Mouse (Mus musculus) olfactory bulb, adult 2 months (tissue): Measurements from ENCODE around the gene Tnfrsf1a. TPM values are rescaled to one million over a fixed set of nuclear protein-coding genes. Genes with fewer than 3 reads are reported as not detected.

ENCODE experiments used
- H3K27ac ChIP-seq: fragments of 200-500 bp; 2 replicates; pipeline ENCODE4 v1.5.1; 2012; ENCODE audit warnings: low read depth, low read length; ENCODE audit not compliant: insufficient read depth
- H3K4me1 ChIP-seq: fragments of 200-500 bp; 2 replicates; pipeline ENCODE4 v1.6.1; 2012; ENCODE audit warnings: low read length; ENCODE audit not compliant: control insufficient read depth, insufficient read depth
- H3K4me3 ChIP-seq: fragments of 200-500 bp; 2 replicates; pipeline ENCODE4 v1.5.1; 2012; ENCODE audit warnings: mild to moderate bottlenecking, low read depth, low read length, moderate library complexity; ENCODE audit not compliant: insufficient read depth
- CTCF ChIP-seq: fragments of 200-500 bp; IDR thresholded peaks from 2 replicates; pipeline ENCODE4 v1.5.1; 2012; ENCODE audit warnings: low read depth, mild to moderate bottlenecking, low read length, moderate library complexity; ENCODE audit not compliant: insufficient read depth
- POLR2A ChIP-seq: fragments of 200-500 bp; IDR thresholded peaks from 2 replicates; pipeline ENCODE4 v1.6.1; 2012; ENCODE audit warnings: mild to moderate bottlenecking, low read depth, low read length, moderate library complexity; ENCODE audit not compliant: insufficient read depth
- WGBS: fragments of 180-500 bp; shearing (Covaris S2); methylation state at CpG from one replicate; pipeline ENCODE4 v1.1.7; 2018; 5-methylcytosine and 5-hydroxymethylcytosine counted together
- polyA plus RNA-seq: library from polyadenylated mRNA; stranded (reverse); fragments of >200 nt; gene quantifications from 2 replicates; pipeline ENCODE4 v1.2.4, GENCODE M21; 2012; ENCODE audit warnings: low replicate concordance; ENCODE audit not compliant: missing spikeins, insufficient read depth, insufficient read length

Gene Tnfrsf1a
- polyA plus RNA-seq, 1 experiment, result not detected

GRCm38 (mm10) chr6:125411661-125412060 is 62.5 kb downstream of the Tnfrsf1a start:
- no peak for TF ChIP-seq CTCF
- TF ChIP-seq POLR2A, result no peak
- WGBS, result 97% methylated on average over 6 of the region's 6 CpGs

More at GRCm38 (mm10) chr6:125411661-125412060, 62.5 kb downstream of the Tnfrsf1a start:
- H3K27ac ChIP-seq, result no peak overlapping the region
- no peaks in the 10 kb centered on the region for H3K4me1 ChIP-seq
- no peak overlapping the region for H3K4me3 ChIP-seq

Other genes starting within 250 kb of the Tnfrsf1a start
- gene Nop2, start 217.5 kb upstream of the Tnfrsf1a start, polyA plus RNA-seq, result not detected in 2 replicates
- not detected in 2 replicates for gene Iffo1, start 204.1 kb upstream of the Tnfrsf1a start, polyA plus RNA-seq
- gene Gapdh, start 182.9 kb upstream of the Tnfrsf1a start, polyA plus RNA-seq, result 844 TPM in 1 of 2 replicates, not detected in the other
- gene Ncapd2, start 157.7 kb upstream of the Tnfrsf1a start, polyA plus RNA-seq, result not detected in 2 replicates
- gene Mrpl51, start 157.6 kb upstream of the Tnfrsf1a start, polyA plus RNA-seq, result not detected in 2 replicates
- 312 and 918 TPM in 2 replicates for gene Vamp1, start 133.8 kb upstream of the Tnfrsf1a start, polyA plus RNA-seq
- gene Tapbpl, start 117.5 kb upstream of the Tnfrsf1a start, polyA plus RNA-seq, result not detected in 2 replicates
- gene Cd27, start 112.4 kb upstream of the Tnfrsf1a start, polyA plus RNA-seq, result not detected in 2 replicates
- not detected in 2 replicates for gene Tuba3a, start 63.3 kb upstream of the Tnfrsf1a start, polyA plus RNA-seq
- gene Ltbr, start 35.5 kb upstream of the Tnfrsf1a start, polyA plus RNA-seq, result not detected in 2 replicates
- gene Scnn1a, start 28.7 kb upstream of the Tnfrsf1a start, polyA plus RNA-seq, result not detected in 2 replicates
- not detected in 2 replicates for gene Plekhg6, start 31.4 kb downstream of the Tnfrsf1a start, polyA plus RNA-seq
- not detected in 2 replicates for gene Cd9, start 145.4 kb downstream of the Tnfrsf1a start, polyA plus RNA-seq
- not detected in 2 replicates for gene Vwf, start 197.4 kb downstream of the Tnfrsf1a start, polyA plus RNA-seq